Mouse (Mus musculus): Measurements from ENCODE around the gene Tmem136. TPM values are rescaled to one million over a fixed set of nuclear protein-coding genes. Genes with fewer than 3 reads are reported as not detected.

Tmem136 gene
- total RNA-seq, 1 experiment: 5.1 TPM

DNA sequence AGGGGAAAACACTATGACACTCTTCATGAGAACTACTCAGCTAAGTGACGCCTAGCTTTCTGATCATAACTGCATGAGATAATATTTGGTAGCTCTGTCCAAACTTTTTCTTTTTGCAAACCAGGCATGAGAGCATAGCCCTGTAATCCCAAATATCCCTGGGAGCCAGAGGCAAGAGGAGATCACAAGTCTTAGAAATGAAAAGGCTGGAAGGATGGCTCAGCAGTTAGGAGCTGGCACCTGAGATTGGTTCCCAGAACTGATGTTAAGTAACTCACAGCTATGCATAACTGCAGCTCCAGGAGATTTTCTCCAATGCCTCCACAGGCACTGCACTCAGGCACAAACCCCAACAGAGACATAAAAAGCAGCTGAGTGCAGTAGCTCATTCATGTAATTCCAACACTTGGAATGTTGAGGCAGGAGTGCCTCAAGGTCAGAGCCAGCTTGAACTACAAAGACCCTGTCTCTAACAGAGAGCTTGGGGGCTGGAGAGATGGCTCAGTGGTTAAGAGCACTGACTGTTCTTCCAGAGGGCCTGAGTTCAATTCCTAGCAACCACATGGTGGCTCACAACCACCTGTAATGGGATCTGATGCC is 30.6 kb downstream of the Tmem136 start:
- Histone ChIP-seq H3K36me3 (ENCODE audit: control insufficient read depth, insufficient read depth, low read length, poor library complexity, severe bottlenecking) (no peaks in the 10 kb centered on the region), H3K4me1 (ENCODE audit: control insufficient read depth in 2 of 2, insufficient read depth in 2 of 2, low read length in 2 of 2, poor library complexity in 1 of 2) (peaks cover 5 to 18% of the 10 kb centered on the region in 2 experiments; a peak in 3 of 4 replicates), H3K4me3 (ENCODE audit: insufficient read depth in 1 of 2, low read depth in 1 of 2, low read length in 2 of 2, poor library complexity in 1 of 2, severe bottlenecking in 1 of 2) (no peak overlapping the region), H3K9me3 (ENCODE audit: control insufficient read depth, insufficient read depth, low read depth, low read length) (no peaks in the 10 kb centered on the region), H3K27ac (ENCODE audit: insufficient read depth, low read depth, low read length, poor library complexity, severe bottlenecking) (no peak overlapping the region), H3K9ac (ENCODE audit: insufficient read depth, low read depth, low read length, poor library complexity, severe bottlenecking) (no peak overlapping the region)
- no peak for DNase-seq (ENCODE audit: low read depth, low spot score)
- in situ Hi-C loops (cut with MboI; ENCODE audit: low sequenced_read_pairs in 2 of 2, unreplicated experiment in 2 of 2): no loop called here
- TF ChIP-seq MAFK (IDR thresholded peaks at IDR 0.05; ENCODE audit: insufficient read depth, low read depth, low read length): no peak
- no peak for TF ChIP-seq HCFC1 (IDR thresholded peaks at IDR 0.05; ENCODE audit: borderline replicate concordance, insufficient read depth, low read length)
- TF ChIP-seq ZC3H11A (IDR thresholded peaks at IDR 0.05; ENCODE audit: borderline replicate concordance, low read depth, low read length): no peak
- no peak for TF ChIP-seq CHD2 (IDR thresholded peaks at IDR 0.05; ENCODE audit: low read depth, low read length)
- no peak for TF ChIP-seq ZNF384 (IDR thresholded peaks at IDR 0.05; ENCODE audit: low read depth, low read length)

DNA sequence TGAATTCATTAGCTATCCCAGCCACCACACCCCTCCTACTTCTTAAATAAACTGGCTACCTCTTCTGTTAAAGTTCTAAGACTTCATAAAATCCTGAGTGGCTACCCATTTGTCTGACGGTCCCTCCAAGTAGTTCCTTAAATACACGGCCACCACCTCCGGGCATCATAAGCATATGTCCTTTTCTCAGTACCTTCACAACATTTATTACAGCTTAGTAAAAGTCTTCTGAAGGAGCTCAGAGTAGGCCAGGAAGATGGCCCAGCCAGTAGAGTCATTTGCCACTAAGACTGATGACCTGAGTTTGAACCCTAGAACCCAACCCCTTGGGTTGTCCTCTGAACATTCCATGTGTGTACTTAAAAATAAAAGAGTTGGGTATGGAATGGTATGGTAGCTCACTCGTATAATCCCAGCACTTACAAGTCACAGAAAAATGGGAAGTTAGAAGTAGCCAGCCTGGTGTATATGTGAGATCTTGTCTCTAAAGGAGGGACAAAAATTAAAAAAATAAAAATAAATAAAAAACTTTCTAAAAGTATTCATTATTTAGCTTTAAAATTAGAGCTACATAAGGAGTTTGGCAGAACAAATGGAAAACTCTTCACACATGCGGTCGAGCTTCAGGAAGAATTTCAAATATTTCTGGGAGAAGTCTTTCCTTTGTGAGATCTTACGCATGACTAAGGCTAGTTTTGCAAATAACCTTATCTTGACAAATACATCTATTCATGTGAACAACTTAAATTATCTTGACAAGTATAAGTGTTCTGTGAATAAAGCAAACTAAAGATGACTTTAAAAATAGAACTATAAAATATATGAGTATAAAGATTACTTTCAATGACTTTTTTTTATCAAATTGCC is 31.6 kb downstream of the Tmem136 start:
- H3K27ac ChIP-seq (ENCODE audit: insufficient read depth, low read depth, low read length, poor library complexity, severe bottlenecking): no peak overlapping the region
- no peak overlapping the region for H3K9ac ChIP-seq (ENCODE audit: insufficient read depth, low read depth, low read length, poor library complexity, severe bottlenecking)
- no peaks in the 10 kb centered on the region for H3K9me3 ChIP-seq (ENCODE audit: control insufficient read depth, insufficient read depth, low read depth, low read length)
- H3K4me1 ChIP-seq (ENCODE audit: control insufficient read depth in 2 of 2, insufficient read depth in 2 of 2, low read length in 2 of 2, poor library complexity in 1 of 2): peaks cover 5 to 18% of the 10 kb centered on the region in 2 experiments; a peak in 3 of 4 replicates
- no peak for TF ChIP-seq ZNF384 (IDR thresholded peaks at IDR 0.05; ENCODE audit: low read depth, low read length)
- TF ChIP-seq ZC3H11A (IDR thresholded peaks at IDR 0.05; ENCODE audit: borderline replicate concordance, low read depth, low read length): no peak
- no peak overlapping the region for H3K4me3 ChIP-seq (ENCODE audit: insufficient read depth in 1 of 2, low read depth in 1 of 2, low read length in 2 of 2, poor library complexity in 1 of 2, severe bottlenecking in 1 of 2)
- H3K36me3 ChIP-seq (ENCODE audit: control insufficient read depth, insufficient read depth, low read length, poor library complexity, severe bottlenecking): no peaks in the 10 kb centered on the region
- no peak for DNase-seq (ENCODE audit: low read depth, low spot score)
- in situ Hi-C loops (cut with MboI; ENCODE audit: low sequenced_read_pairs in 2 of 2, unreplicated experiment in 2 of 2): no loop called here

- Histone ChIP-seq H3K4me3 (ENCODE audit: insufficient read depth in 1 of 2, low read depth in 1 of 2, low read length in 2 of 2, poor library complexity in 1 of 2, severe bottlenecking in 1 of 2) (no peak overlapping the region), H3K9me3 (ENCODE audit: control insufficient read depth, insufficient read depth, low read depth, low read length) (no peaks in the 10 kb centered on the region), H3K27ac (ENCODE audit: insufficient read depth, low read depth, low read length, poor library complexity, severe bottlenecking) (no peak overlapping the region), H3K4me1 (ENCODE audit: control insufficient read depth in 2 of 2, insufficient read depth in 2 of 2, low read length in 2 of 2, poor library complexity in 1 of 2) (peaks cover 5 to 18% of the 10 kb centered on the region in 2 experiments; a peak in 3 of 4 replicates), H3K36me3 (ENCODE audit: control insufficient read depth, insufficient read depth, low read length, poor library complexity, severe bottlenecking) (no peaks in the 10 kb centered on the region), H3K9ac (ENCODE audit: insufficient read depth, low read depth, low read length, poor library complexity, severe bottlenecking) (no peak overlapping the region)
- in situ Hi-C loops (cut with MboI; ENCODE audit: low sequenced_read_pairs in 2 of 2, unreplicated experiment in 2 of 2): no loop called here
- DNase-seq (ENCODE audit: low read depth, low spot score): peak; percentile 35
- TF ChIP-seq ZNF384 (IDR thresholded peaks at IDR 0.05; ENCODE audit: low read depth, low read length): no peak
- TF ChIP-seq ZC3H11A (IDR thresholded peaks at IDR 0.05; ENCODE audit: borderline replicate concordance, low read depth, low read length): no peak
- TF ChIP-seq MAFK (IDR thresholded peaks at IDR 0.05; ENCODE audit: insufficient read depth, low read depth, low read length): no peak
- TF ChIP-seq CHD2 (IDR thresholded peaks at IDR 0.05; ENCODE audit: low read depth, low read length): no peak
- no peak for TF ChIP-seq HCFC1 (IDR thresholded peaks at IDR 0.05; ENCODE audit: borderline replicate concordance, insufficient read depth, low read length)
Observed at GRCm38 (mm10) chr9:43083441-43084055, 32.8 kb downstream of the Tmem136 start.

DNA sequence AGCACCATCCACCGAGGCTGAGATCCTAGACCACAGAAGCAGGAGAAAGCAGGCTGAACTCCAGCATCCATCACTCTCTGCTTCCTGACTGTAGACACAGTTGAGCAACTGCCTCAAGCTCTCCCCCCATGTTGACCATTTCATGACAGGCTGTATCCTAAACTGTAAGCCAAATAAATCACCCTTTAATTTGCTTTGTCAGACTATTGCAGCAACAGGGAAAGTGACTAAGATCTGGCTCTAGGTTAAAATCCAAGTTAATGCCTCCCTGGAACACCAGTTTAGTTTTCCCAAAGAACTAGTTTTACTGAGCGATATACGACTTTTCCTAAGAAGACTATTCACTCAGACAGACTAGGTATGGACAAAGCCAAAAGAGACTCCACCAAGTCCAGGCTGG is 37.7 kb downstream of the Tmem136 start:
- no peak overlapping the region for H3K4me3 ChIP-seq (ENCODE audit: insufficient read depth in 1 of 2, low read depth in 1 of 2, low read length in 2 of 2, poor library complexity in 1 of 2, severe bottlenecking in 1 of 2)
- no peak overlapping the region for H3K9ac ChIP-seq (ENCODE audit: insufficient read depth, low read depth, low read length, poor library complexity, severe bottlenecking)
- TF ChIP-seq ZNF384 (IDR thresholded peaks at IDR 0.05; ENCODE audit: low read depth, low read length) (no peak), HCFC1 (IDR thresholded peaks at IDR 0.05; ENCODE audit: borderline replicate concordance, insufficient read depth, low read length) (no peak), MAFK (IDR thresholded peaks at IDR 0.05; ENCODE audit: insufficient read depth, low read depth, low read length) (no peak), ZC3H11A (IDR thresholded peaks at IDR 0.05; ENCODE audit: borderline replicate concordance, low read depth, low read length) (no peak), CHD2 (IDR thresholded peaks at IDR 0.05; ENCODE audit: low read depth, low read length) (no peak)
- H3K4me1 ChIP-seq (ENCODE audit: control insufficient read depth in 2 of 2, insufficient read depth in 2 of 2, low read length in 2 of 2, poor library complexity in 1 of 2): peaks cover 2% of the 10 kb centered on the region in 2 experiments; a peak in 1 of 4 replicates
- no peaks in the 10 kb centered on the region for H3K36me3 ChIP-seq (ENCODE audit: control insufficient read depth, insufficient read depth, low read length, poor library complexity, severe bottlenecking)
- no peaks in the 10 kb centered on the region for H3K9me3 ChIP-seq (ENCODE audit: control insufficient read depth, insufficient read depth, low read depth, low read length)
- H3K27ac ChIP-seq (ENCODE audit: insufficient read depth, low read depth, low read length, poor library complexity, severe bottlenecking): no peak overlapping the region
- no peak for DNase-seq (ENCODE audit: low read depth, low spot score)
- in situ Hi-C loops (cut with MboI; ENCODE audit: low sequenced_read_pairs in 2 of 2, unreplicated experiment in 2 of 2): no loop called here

Data from ES-E14 (cell line).